Mouse (Mus musculus): ENCODE data around the gene Gfpt2.

The Gfpt2 gene

DNA sequence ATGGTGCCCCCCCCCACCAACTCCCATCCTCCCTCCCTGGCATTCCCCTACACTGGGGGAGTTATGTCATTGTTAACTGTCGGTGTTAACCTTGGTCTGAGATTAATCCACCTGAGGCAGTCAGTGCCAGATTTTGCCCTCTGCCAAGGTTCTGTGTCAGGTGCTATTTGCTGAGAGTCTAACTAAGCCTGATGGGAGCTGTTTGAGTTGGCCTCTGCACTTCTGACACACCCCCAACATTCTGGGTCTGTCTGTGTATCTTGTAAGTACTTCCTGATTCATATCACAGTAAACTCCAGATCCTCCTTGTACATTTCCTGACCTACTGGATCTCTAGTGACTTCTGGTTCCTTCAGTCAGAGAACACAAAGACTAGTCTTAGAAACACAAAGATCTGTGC lies 46.7 kb downstream of the Gfpt2 start:
- DNase-seq (ENCODE audit: low read depth, low spot score): no peak

DNA sequence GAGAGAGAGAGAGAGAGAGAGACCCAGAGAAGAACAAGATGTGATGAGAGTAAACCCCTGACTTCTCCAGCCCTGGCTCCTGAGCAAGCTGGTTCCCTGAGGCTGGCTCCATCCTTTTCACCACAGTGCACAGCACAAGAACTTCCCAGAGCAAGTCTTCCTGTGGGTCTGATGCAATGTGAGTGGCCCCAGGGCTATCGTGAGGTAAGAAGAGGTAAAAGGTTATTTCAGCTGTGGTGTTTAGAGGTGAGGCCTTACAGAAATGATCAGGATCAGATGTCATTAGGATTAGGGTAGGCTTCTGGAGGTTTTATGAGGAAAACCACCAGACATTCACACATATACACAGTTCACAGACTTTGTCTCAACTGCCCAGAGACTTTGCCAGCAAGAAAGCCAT lies 47.9 kb downstream of the Gfpt2 start:
- no peak for DNase-seq (ENCODE audit: low read depth, low spot score)

DNA sequence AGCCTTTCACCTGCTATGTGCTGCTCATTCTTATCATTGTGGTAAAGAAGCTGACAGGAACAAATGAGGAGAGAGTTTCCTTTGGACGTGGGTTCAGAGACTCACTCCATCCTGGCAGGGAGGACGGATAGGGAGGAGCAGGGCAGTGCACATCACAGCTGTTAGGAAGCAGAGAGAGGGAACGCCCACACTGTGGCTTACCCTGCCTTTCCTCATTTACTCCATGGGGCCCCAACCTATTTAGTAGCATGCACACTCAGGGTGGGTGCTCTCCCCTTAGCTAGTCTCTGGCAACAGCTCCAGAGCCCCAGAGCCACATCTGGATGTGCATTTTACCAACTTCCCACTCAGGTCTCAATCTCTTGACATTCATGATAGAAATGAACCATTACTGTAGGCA lies 48.7 kb downstream of the Gfpt2 start:
- no peak for DNase-seq (ENCODE audit: low read depth, low spot score)

- DNase-seq (ENCODE audit: low read depth, low spot score): no peak
Observed at GRCm38 (mm10) chr11:49844311-49844710, 50.3 kb downstream of the Gfpt2 start.

DNA sequence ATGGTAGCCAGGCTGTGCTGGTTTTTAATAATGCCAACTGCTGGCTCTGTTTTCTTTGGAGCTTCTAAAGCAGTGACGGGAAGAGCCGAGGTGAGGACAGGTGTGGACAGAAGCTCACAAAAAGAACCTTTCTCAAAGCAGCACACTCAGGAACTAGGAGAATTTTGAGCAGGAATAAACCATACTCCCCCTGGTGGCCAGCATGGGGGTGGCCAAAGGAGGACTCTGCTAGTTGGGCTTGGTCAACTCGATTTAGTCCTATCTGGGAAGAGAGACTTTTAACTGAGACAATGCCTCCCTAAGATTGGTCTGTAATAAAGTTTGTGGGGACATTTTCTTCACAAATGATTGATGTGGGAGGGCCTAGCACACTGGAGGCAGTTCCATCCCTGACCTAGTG lies 51.0 kb downstream of the Gfpt2 start:
- DNase-seq (ENCODE audit: low read depth, low spot score): peak; percentile 64

DNA sequence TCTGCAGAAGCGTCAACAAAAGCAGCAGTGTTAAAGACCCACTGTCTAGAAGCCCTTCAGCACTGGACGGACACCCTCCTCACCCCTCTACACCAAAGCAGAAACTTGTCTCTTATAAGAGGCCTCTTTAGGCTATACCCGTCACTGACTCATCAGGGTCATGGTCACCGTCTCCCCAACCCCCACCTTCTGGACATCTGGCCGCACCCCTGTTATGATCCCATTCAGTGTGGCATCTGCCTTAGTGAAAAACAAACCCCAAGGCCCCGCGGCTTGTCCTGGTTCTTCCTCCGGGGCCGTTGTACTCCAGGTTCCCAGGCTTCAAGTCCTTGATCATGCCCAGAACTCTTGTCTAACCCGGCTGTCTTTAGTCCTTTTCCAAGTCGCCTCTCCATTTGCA lies 52.0 kb downstream of the Gfpt2 start:
- DNase-seq (ENCODE audit: low read depth, low spot score): no peak

DNA sequence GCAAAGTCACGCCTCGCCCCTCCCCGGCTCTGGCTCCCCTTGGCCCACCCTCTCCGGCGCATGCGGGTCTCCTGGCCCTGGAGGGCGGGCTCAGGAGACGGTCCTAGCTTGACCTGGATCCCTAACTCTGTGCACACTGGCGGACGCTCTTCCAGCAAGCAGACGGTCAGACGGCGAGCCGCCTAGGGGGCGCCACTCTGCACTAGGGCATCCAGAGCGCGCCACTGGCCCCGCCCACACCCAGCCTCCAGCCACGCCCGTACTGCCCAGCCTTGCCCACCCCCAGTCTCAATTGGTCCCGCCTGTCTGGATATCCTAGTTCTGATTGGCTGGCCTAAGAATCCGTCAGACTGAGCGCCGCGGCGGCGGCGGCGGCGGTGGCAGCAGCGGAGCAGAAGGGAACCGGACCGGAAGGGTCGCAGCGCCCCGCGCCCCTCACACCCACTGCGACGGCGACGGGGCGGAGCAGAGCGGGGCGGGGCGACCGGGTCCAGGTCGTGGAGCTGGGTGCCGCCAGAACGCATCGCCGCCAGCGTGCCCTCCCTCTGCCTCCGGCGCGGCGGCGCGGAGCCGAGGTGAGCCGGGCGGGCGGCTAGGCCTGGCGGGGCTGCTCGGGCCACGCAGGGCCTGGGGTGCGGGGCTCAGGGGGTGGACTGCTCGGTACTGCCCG lies 52.6 kb downstream of the Gfpt2 start, which contains the start of gene Mapk9:
TSS of gene Mapk9 (plus strand) at position 351 of the 670 bp plus-strand sequence.
- DNase-seq (ENCODE audit: low read depth, low spot score): peak; percentile 99

GRCm38 (mm10) chr11:49847071-49847810 lies 53.3 kb downstream of the Gfpt2 start:
- DNase-seq (ENCODE audit: low read depth, low spot score): no peak

DNA sequence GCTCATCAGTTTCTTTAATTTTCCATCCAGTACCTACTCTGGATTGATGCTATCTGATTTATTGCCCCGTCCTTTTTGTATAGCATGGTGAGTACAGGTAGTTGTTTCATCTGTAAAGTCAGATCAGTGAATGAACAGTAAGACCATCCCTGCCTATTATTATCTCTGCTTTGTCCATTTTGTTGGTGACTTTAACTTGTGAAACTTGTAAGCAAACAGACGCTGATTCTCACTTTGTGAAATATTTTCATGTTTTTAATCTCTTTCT lies 53.8 kb downstream of the Gfpt2 start:
- DNase-seq (ENCODE audit: low read depth, low spot score): no peak

DNA sequence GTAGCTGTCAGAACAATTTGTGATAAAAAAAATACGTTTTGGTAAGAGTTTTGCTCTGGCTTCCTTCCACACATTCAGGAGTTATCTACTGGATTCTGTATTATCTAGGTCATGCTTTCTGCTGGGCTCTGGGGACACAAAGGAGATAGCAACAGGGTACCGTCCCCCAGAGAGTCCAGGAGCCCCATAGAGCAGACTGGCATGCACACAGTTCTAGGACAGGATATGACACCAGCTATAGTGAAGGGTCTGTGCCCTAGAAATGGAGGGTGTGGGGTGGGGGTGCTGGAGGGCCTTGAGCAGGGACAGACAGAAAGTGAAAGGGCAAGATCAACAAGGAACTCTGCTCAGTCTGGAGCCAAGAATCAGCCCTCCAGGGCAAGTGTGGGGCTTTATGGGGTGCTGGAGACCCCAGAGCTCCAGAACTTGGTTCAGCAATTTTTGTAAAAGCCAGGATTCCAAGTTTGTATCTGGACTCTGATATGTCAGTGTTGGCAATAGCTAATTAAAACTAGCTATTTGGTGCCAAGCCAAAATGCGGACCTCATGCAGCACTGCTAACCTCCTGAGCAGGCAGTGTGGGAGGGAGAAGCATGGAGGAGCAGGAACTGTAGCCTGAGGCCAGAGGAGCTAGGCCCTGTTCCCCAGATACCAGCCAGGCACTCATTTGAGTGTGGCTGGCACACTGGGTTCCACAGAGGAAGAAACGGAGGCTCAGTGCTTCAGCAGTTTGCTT lies 54.3 kb downstream of the Gfpt2 start:
- DNase-seq (ENCODE audit: low read depth, low spot score): no peak

DNA sequence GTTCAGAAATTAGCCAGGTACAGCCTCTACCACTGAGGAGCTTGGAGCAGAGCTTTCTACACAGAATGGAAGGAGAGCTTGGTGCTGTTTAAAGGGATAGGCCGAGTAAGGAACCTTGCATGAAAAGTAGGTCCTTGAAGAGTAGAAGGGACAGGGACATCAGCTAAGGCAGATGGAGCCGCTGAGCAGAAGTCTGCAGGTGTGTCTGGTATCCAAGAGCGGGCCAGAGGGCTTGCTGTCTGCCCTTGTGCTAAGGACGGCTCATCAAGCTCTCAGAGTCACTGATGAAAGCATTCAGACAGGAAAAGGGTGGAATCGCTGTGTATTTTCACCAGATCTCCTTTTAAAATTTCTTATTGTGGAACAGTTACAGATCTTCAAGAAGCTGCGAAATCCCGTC lies 56.4 kb downstream of the Gfpt2 start:
- DNase-seq (ENCODE audit: low read depth, low spot score): no peak

GRCm38 (mm10) chr11:49855144-49855543 lies 61.2 kb downstream of the Gfpt2 start:
- no peak for DNase-seq (ENCODE audit: low read depth, low spot score)

GRCm38 (mm10) chr11:49861139-49861538 lies 67.2 kb downstream of the Gfpt2 start:
- DNase-seq (ENCODE audit: low read depth, low spot score): no peak

DNA sequence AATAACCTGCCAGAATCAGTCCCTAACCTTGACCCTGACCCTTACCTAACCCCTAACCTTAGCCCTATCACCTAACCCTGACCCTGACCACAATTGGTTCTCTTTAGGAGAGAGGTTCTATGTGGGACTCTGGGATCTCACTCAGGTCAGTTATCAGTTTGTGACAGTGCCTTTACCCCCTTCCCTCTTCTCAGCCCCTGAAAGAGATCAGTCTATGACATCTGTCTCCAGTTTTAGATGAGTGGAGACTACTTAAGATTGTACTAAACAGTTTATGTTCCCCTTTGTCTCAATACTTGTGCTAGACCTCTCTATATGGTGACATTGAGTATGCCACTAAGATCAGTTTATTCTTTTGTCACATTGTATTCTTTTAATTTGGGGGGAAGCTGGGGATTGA lies 69.9 kb downstream of the Gfpt2 start:
- no peak for DNase-seq (ENCODE audit: low read depth, low spot score)

GRCm38 (mm10) chr11:49867320-49867719 lies 73.3 kb downstream of the Gfpt2 start:
- no peak for DNase-seq (ENCODE audit: low read depth, low spot score)

- no peak for DNase-seq (ENCODE audit: low read depth, low spot score)
Observed at GRCm38 (mm10) chr11:49869762-49870161, 75.8 kb downstream of the Gfpt2 start.

- peak; percentile 18 for DNase-seq (ENCODE audit: low read depth, low spot score)
Observed at GRCm38 (mm10) chr11:49871914-49872313, 77.9 kb downstream of the Gfpt2 start.

- DNase-seq (ENCODE audit: low read depth, low spot score): no peak
Observed at GRCm38 (mm10) chr11:49872779-49873178, 78.8 kb downstream of the Gfpt2 start.

DNA sequence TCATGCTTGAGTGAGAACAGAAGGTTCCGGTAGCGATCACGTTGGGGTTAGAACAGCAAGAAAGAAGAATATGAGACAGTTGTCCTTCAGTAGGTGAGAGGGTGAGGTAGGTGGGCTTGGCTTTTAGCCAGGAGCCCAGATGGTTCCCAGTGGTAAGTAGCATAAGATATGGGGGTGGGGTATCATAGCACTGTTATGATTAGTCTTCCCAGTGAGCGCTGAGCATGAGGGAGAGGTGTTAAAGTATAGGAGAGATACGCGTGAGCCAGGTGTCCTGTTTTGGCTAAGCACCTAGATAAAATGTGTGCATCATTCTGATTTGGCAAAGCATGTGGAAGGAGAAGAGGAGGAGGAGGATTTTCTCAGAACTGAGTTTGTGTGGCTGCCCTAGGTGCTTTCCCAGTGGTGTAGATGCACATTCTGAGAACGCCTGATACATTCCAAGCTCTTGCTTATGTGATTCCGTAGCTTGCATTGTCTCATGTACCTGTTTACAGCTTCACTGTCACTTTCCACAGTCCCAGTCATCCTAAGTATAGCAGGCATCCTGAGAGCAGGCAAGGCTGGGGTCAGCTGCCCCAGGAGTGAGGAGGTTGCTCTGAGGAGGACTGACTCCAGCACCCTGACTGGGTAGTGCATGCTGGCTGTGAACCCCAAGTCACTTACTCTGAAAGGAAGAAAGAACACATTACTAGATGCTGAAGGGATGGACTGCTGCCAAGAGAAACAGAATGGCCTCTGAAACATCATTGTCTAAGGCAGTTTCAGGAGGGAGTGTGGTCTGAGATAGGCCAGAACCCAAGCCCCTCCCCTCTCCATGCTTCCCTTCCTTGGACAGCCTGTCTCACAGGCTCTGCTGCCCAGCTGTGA lies 83.2 kb downstream of the Gfpt2 start:
- DNase-seq (ENCODE audit: low read depth, low spot score): no peak

GRCm38 (mm10) chr11:49879950-49880642 lies 86.1 kb downstream of the Gfpt2 start:
- DNase-seq (ENCODE audit: low read depth, low spot score): no peak

GRCm38 (mm10) chr11:49883394-49883793 lies 89.4 kb downstream of the Gfpt2 start:
- DNase-seq (ENCODE audit: low read depth, low spot score): no peak

All from WW6 (cell line).